Mouse (Mus musculus) CH12.LX (cell line): Measurements from ENCODE around the gene Krtap3-1. TPM values are rescaled to one million over a fixed set of nuclear protein-coding genes. Genes with fewer than 3 reads are reported as not detected.

ENCODE experiments used
- DNase-seq: peaks from one replicate; pipeline ENCODE4 v3.0.0-alpha.2; 2013; ENCODE audit errors: extremely low read depth
- H3K27ac ChIP-seq: 2 replicates; pipeline ENCODE4 v1.5.1; 2012; ENCODE audit warnings: low read depth, mild to moderate bottlenecking, control low read depth, moderate library complexity; ENCODE audit not compliant: insufficient read depth
- H3K27me3 ChIP-seq: replicated peaks from 2 replicates; pipeline ENCODE3; 2012; ENCODE audit warnings: inconsistent platforms
- H3K36me3 ChIP-seq, 2 experiments: replicated peaks in 1 of 2; 2 replicates each; pipeline versions ENCODE3 to v1.6.1; 2012; ENCODE audit warnings: inconsistent platforms in 1 of 2, low read length in 1 of 2, mild to moderate bottlenecking in 1 of 2, mixed read lengths in 1 of 2, moderate library complexity in 1 of 2; ENCODE audit not compliant: control insufficient read depth in 1 of 2, insufficient read depth in 1 of 2
- H3K4me1 ChIP-seq, 2 experiments: 2 replicates each; pipeline ENCODE4 v1.6.1; 2012; ENCODE audit warnings: inconsistent platforms in 1 of 2, moderate library complexity in 1 of 2; ENCODE audit not compliant: insufficient read depth in 2 of 2, control insufficient read depth in 1 of 2
- H3K4me2 ChIP-seq: 2 replicates; pipeline ENCODE4 v1.6.1; 2012; ENCODE audit warnings: low read depth, mild to moderate bottlenecking, control low read depth; ENCODE audit not compliant: poor library complexity, insufficient read depth, severe bottlenecking
- H3K4me3 ChIP-seq, 3 experiments: fragments of 150-350 bp in 1 of 3; sonication (generic) in 1 of 3; replicated peaks in 1 of 3; 2 replicates each; pipeline versions ENCODE3 to v1.5.1; 2011 to 2012; ENCODE audit warnings: low read depth in 2 of 3, low read length in 2 of 3, mild to moderate bottlenecking in 2 of 3, moderate library complexity in 2 of 3, control low read depth in 1 of 3, improper control_type of control experiment in 1 of 3, inconsistent platforms in 1 of 3, mixed read lengths in 1 of 3; ENCODE audit not compliant: poor library complexity in 1 of 3
- H3K79me2 ChIP-seq: replicated peaks from 2 replicates; pipeline ENCODE4 v1.6.1; 2012; ENCODE audit warnings: mild to moderate bottlenecking, moderate library complexity; ENCODE audit not compliant: control insufficient read depth, poor library complexity, insufficient read depth, severe bottlenecking; ENCODE audit errors: extremely low read depth
- H3K9ac ChIP-seq: 2 replicates; pipeline ENCODE4 v1.6.1; 2012; ENCODE audit warnings: low read depth, mild to moderate bottlenecking, control low read depth, moderate library complexity; ENCODE audit not compliant: insufficient read depth
- H3K9me3 ChIP-seq: replicated peaks from 2 replicates; pipeline ENCODE3; 2012; ENCODE audit warnings: low read length, inconsistent platforms, mixed read lengths
- BHLHE40 ChIP-seq: IDR thresholded peaks from 2 replicates; pipeline ENCODE4 v1.6.1; 2011; ENCODE audit warnings: mild to moderate bottlenecking, low read depth, low read length, improper control_type of control experiment
- CHD1 ChIP-seq: IDR thresholded peaks from 2 replicates; pipeline ENCODE4 v1.6.1; 2012; ENCODE audit warnings: low read depth, low read length, improper control_type of control experiment, inconsistent platforms
- CTCF ChIP-seq, 2 experiments: IDR thresholded peaks in 1 of 2; conservative IDR thresholded peaks in 1 of 2; 2 replicates each; pipeline ENCODE4 v1.5.1; 2011 to 2012; ENCODE audit warnings: low read depth in 2 of 2, low read length in 2 of 2, improper control_type of control experiment in 1 of 2, inconsistent platforms in 1 of 2, mild to moderate bottlenecking in 1 of 2, moderate library complexity in 1 of 2
- ELF1 ChIP-seq: IDR thresholded peaks from 2 replicates; pipeline ENCODE4 v1.6.1; 2014; ENCODE audit warnings: low read depth, mild to moderate bottlenecking, inconsistent platforms, low read length, improper control_type of control experiment
- EP300 ChIP-seq: IDR thresholded peaks from 2 replicates; pipeline ENCODE4 v1.6.1; 2011; ENCODE audit warnings: low read length, improper control_type of control experiment
- ETS1 ChIP-seq: conservative IDR thresholded peaks from 2 replicates; pipeline ENCODE4 v1.6.1; 2012; ENCODE audit warnings: low read depth, mild to moderate bottlenecking, inconsistent platforms, low read length, improper control_type of control experiment, moderate library complexity
- GABPA ChIP-seq: IDR thresholded peaks from 2 replicates; pipeline ENCODE4 v1.6.1; 2012; ENCODE audit warnings: low read depth, low read length, improper control_type of control experiment, inconsistent platforms; ENCODE audit not compliant: insufficient replicate concordance
- HCFC1 ChIP-seq: IDR thresholded peaks from 2 replicates; pipeline ENCODE4 v1.6.1; 2012; ENCODE audit warnings: low read depth, mild to moderate bottlenecking, inconsistent platforms, low read length, improper control_type of control experiment
- IRF4 ChIP-seq: IDR thresholded peaks from 2 replicates; pipeline ENCODE4 v1.6.1; 2014; ENCODE audit warnings: low read depth, mild to moderate bottlenecking, inconsistent platforms, low read length, improper control_type of control experiment
- JUN ChIP-seq: IDR thresholded peaks from 2 replicates; pipeline ENCODE4 v1.6.1; 2011; ENCODE audit warnings: low read depth, mild to moderate bottlenecking, low read length, improper control_type of control experiment, moderate library complexity; ENCODE audit not compliant: insufficient read depth
- JUND ChIP-seq: conservative IDR thresholded peaks from 2 replicates; pipeline ENCODE4 v1.6.1; 2011; ENCODE audit warnings: low read depth, low read length, improper control_type of control experiment
- KAT2A ChIP-seq: IDR thresholded peaks from 2 replicates; pipeline ENCODE4 v1.6.1; 2012; ENCODE audit warnings: low read length, improper control_type of control experiment, inconsistent platforms; ENCODE audit not compliant: insufficient replicate concordance
- MAFK ChIP-seq: IDR thresholded peaks from 2 replicates; pipeline ENCODE4 v1.6.1; 2011; ENCODE audit warnings: low read length, improper control_type of control experiment; ENCODE audit not compliant: insufficient replicate concordance
- MAX ChIP-seq: IDR thresholded peaks from 2 replicates; pipeline ENCODE4 v1.6.1; 2011; ENCODE audit warnings: low read length, improper control_type of control experiment
- MAZ ChIP-seq: IDR thresholded peaks from 2 replicates; pipeline ENCODE4 v1.6.1; 2012; ENCODE audit warnings: low read depth, mild to moderate bottlenecking, inconsistent platforms, low read length, improper control_type of control experiment, moderate library complexity
- MEF2A ChIP-seq: IDR thresholded peaks from 2 replicates; pipeline ENCODE4 v1.6.1; 2014; ENCODE audit warnings: low read depth, mild to moderate bottlenecking, inconsistent platforms, low read length, improper control_type of control experiment, borderline replicate concordance
- MXI1 ChIP-seq: IDR thresholded peaks from 2 replicates; pipeline ENCODE4 v1.6.1; 2011; ENCODE audit warnings: mild to moderate bottlenecking, low read depth, low read length, improper control_type of control experiment
- MYC ChIP-seq: IDR thresholded peaks from 2 replicates; pipeline ENCODE4 v1.6.1; 2011; ENCODE audit warnings: low read depth, mild to moderate bottlenecking, improper control_type of control experiment, low read length
- NELFE ChIP-seq: IDR thresholded peaks from 2 replicates; pipeline ENCODE4 v1.6.1; 2011; ENCODE audit warnings: low read depth, low read length, improper control_type of control experiment
- NRF1 ChIP-seq: IDR thresholded peaks from 2 replicates; pipeline ENCODE4 v1.6.1; 2014; ENCODE audit warnings: low read depth, mild to moderate bottlenecking, inconsistent platforms, low read length, improper control_type of control experiment, moderate library complexity
- PAX5 ChIP-seq: IDR thresholded peaks from 2 replicates; pipeline ENCODE4 v1.6.1; 2012; ENCODE audit warnings: low read length, inconsistent platforms, mixed read lengths
- POLR2A ChIP-seq: IDR thresholded peaks from 2 replicates; pipeline ENCODE4 v1.6.1; 2011; ENCODE audit warnings: low read depth, mild to moderate bottlenecking, improper control_type of control experiment, low read length
- POLR2AphosphoS2 ChIP-seq: IDR thresholded peaks from 2 replicates; pipeline ENCODE4 v1.6.1; 2011; ENCODE audit warnings: low read depth, low read length, improper control_type of control experiment
- RAD21 ChIP-seq: IDR thresholded peaks from 2 replicates; pipeline ENCODE4 v1.6.1; 2011; ENCODE audit warnings: low read depth, mild to moderate bottlenecking, low read length, improper control_type of control experiment, moderate library complexity
- SIN3A ChIP-seq: IDR thresholded peaks from 2 replicates; pipeline ENCODE4 v1.6.1; 2012; ENCODE audit warnings: low read length, improper control_type of control experiment, inconsistent platforms
- SMC3 ChIP-seq: IDR thresholded peaks from 2 replicates; pipeline ENCODE4 v1.6.1; 2011; ENCODE audit warnings: low read depth, low read length, improper control_type of control experiment
- TBP ChIP-seq: conservative IDR thresholded peaks from 2 replicates; pipeline ENCODE4 v1.6.1; 2011; ENCODE audit warnings: low read depth, low read length, improper control_type of control experiment
- TCF12 ChIP-seq: IDR thresholded peaks from 2 replicates; pipeline ENCODE4 v1.6.1; 2014; ENCODE audit warnings: low read depth, mild to moderate bottlenecking, inconsistent platforms, low read length, improper control_type of control experiment
- UBTF ChIP-seq: IDR thresholded peaks from 2 replicates; pipeline ENCODE4 v1.6.1; 2012; ENCODE audit warnings: low read depth, mild to moderate bottlenecking, inconsistent platforms, low read length, improper control_type of control experiment, moderate library complexity
- USF1 ChIP-seq: IDR thresholded peaks from 2 replicates; pipeline ENCODE4 v1.6.1; 2014; ENCODE audit warnings: low read depth, mild to moderate bottlenecking, inconsistent platforms, low read length, improper control_type of control experiment
- ZC3H11A ChIP-seq: IDR thresholded peaks from 2 replicates; pipeline ENCODE4 v1.6.1; 2012; ENCODE audit warnings: low read depth, mild to moderate bottlenecking, inconsistent platforms, low read length, improper control_type of control experiment
- ZMIZ1 ChIP-seq: IDR thresholded peaks from 2 replicates; pipeline ENCODE4 v1.6.1; 2012; ENCODE audit warnings: low read depth, mild to moderate bottlenecking, inconsistent platforms, low read length, improper control_type of control experiment
- ZNF384 ChIP-seq: IDR thresholded peaks from 2 replicates; pipeline ENCODE4 v1.6.1; 2012; ENCODE audit warnings: low read depth, low read length, improper control_type of control experiment, inconsistent platforms
- dilution Hi-C: fragments of 300-500 bp; cut with MboI; formaldehyde crosslinking; loops from 2 replicates; pipeline ENCODE4 v1.14.3; 2020; ENCODE audit warnings: low sequenced_read_pairs; ENCODE audit not compliant: extremely low pct_unique_long_range_greater_than_20kb, extremely low pct_ligation_motif_present
- in situ Hi-C: fragments of 300-500 bp; cut with MboI; formaldehyde crosslinking; loops from 3 replicates; pipeline ENCODE4 v1.14.3; 2019; ENCODE audit warnings: low sequenced_read_pairs, low pct_ligation_motif_present, low pct_unique_long_range_greater_than_20kb, mixed read lengths
- polyA plus RNA-seq: library from polyadenylated mRNA; unstranded; fragments of >175 nt; gene quantifications from 2 replicates; pipeline ENCODE4 v1.2.1, GENCODE M21; 2012; ENCODE audit warnings: low read depth; ENCODE audit not compliant: insufficient read length
- total RNA-seq, 2 experiments: library from RNA; depleted of rRNA; stranded (reverse); fragments of 300-350 nt in 1 of 2; fragments of >200 nt in 1 of 2; gene quantifications; 2 replicates each; pipeline ENCODE4 v1.2.3; 2012 to 2014

Krtap3-1 gene
- total and polyA plus RNA-seq, 3 experiments = not detected

- Histone ChIP-seq H3K36me3 (no peaks in the 10 kb centered on the region), H3K4me1 (no peaks in the 10 kb centered on the region), H3K9ac (no peak within 1 kb of the TSS), H3K27me3 (peaks cover 78% of the 10 kb centered on the region), H3K4me3 (no peak within 1 kb of the TSS), H3K27ac (no peak within 1 kb of the TSS), H3K79me2 (no peaks in the 10 kb centered on the region), H3K9me3 (peaks cover 4% of the 10 kb centered on the region), H3K4me2 (no peak within 1 kb of the TSS)
- in situ Hi-C loops (no loop called here), dilution Hi-C loops (no loop called here)
- TF ChIP-seq MAFK = no peak
- no peak for TF ChIP-seq TBP
- no peak for TF ChIP-seq MAZ
- no peak for TF ChIP-seq CHD1
- TF ChIP-seq SIN3A = no peak
- no peak for TF ChIP-seq TCF12
- TF ChIP-seq MEF2A = no peak
- no peak for TF ChIP-seq SMC3
- no peak for TF ChIP-seq GABPA
- TF ChIP-seq MAX = no peak
- no peak for TF ChIP-seq NELFE
- TF ChIP-seq EP300 = no peak
- TF ChIP-seq POLR2AphosphoS2 = no peak
- no peak for TF ChIP-seq ETS1
- no peak for TF ChIP-seq UBTF
- no peak for TF ChIP-seq POLR2A
- no peak for TF ChIP-seq ZNF384
- no peak for TF ChIP-seq USF1
- DNase-seq = no peak
Measured at GRCm38 (mm10) chr11:99580636-99581035, 14.2 kb upstream of the Krtap3-1 start, which contains the start of gene Krtap1-5. TSS of gene Krtap1-5 (minus strand) at chr11:99581016.

- no peak overlapping the region; the same call in 1 of the 2 replicates for H3K9ac ChIP-seq
- dilution Hi-C loops = no loop called here
- no peaks in the 10 kb centered on the region for H3K9me3 ChIP-seq
- peak overlapping the region; percentile 41 for H3K4me2 ChIP-seq
- no peaks in the 10 kb centered on the region for H3K36me3 ChIP-seq
- in situ Hi-C loops = no loop called here
- no peak for TF ChIP-seq MXI1
- peak; percentile 53; the same call in 1 of the 2 replicates for TF ChIP-seq ZC3H11A
- TF ChIP-seq JUND = no peak; the same call in 1 of the 2 replicates
- TF ChIP-seq CTCF (conservative IDR thresholded peaks at IDR 0.05 in 1 of 2, IDR thresholded peaks at IDR 0.05 in 1 of 2; ENCODE audit: low read depth in 2 of 2, low read length in 2 of 2) = peak; percentile 97 to 98
- peak; percentile 52; the same call in 1 of the 2 replicates for TF ChIP-seq MYC
- 0 out of 2 replicates have a peak, but pooled peaks have one; percentile 57 for TF ChIP-seq MEF2A
- no peak for TF ChIP-seq UBTF
- TF ChIP-seq ELF1 = peak; percentile 55; the same call in 1 of the 2 replicates
- no peak for TF ChIP-seq PAX5
- TF ChIP-seq IRF4 = peak; percentile 77
- TF ChIP-seq MAFK = peak; percentile 57; the same call in 1 of the 2 replicates
- TF ChIP-seq JUN = no peak
- peak; percentile 89 for TF ChIP-seq RAD21
- peak; percentile 30; the same call in 1 of the 2 replicates for TF ChIP-seq HCFC1
- peak; percentile 97 for TF ChIP-seq SMC3
- no peak for TF ChIP-seq ZMIZ1
- 0 out of 2 replicates have a peak, but pooled peaks have one; percentile 3 for TF ChIP-seq SIN3A
- no peak for TF ChIP-seq TBP
- peak; percentile 81 for TF ChIP-seq ZNF384
- peak; percentile 41; the same call in 1 of the 2 replicates for TF ChIP-seq BHLHE40
- TF ChIP-seq NRF1 = 0 out of 2 replicates have a peak, but pooled peaks have one; percentile 30
- no peak for TF ChIP-seq KAT2A
- peak; percentile 50; the same call in 1 of the 2 replicates for TF ChIP-seq NELFE
- no peak for TF ChIP-seq MAZ
- DNase-seq = peak; percentile 85
- peak overlapping the region in 2 of 3 experiments; percentile 1 to 29 for H3K4me3 ChIP-seq
- no peaks in the 10 kb centered on the region for H3K79me2 ChIP-seq
- peaks cover 67% of the 10 kb centered on the region for H3K27me3 ChIP-seq
- no peak overlapping the region for H3K27ac ChIP-seq
- peaks cover 3% of the 10 kb centered on the region in 2 experiments; a peak in 2 of 4 replicates for H3K4me1 ChIP-seq
Measured at GRCm38 (mm10) chr11:99574106-99574505, 7.7 kb upstream of the Krtap3-1 start.
